Mouse (Mus musculus): ENCODE data around the gene Mrpl49. TPM values are rescaled to one million over a fixed set of nuclear protein-coding genes. Genes with fewer than 3 reads are reported as not detected.

The Mrpl49 gene
- polyA plus RNA-seq, 1 experiment from 2014 or later: 75.3 TPM

Small RNA genes within 50 kb of the gene (microRNA-seq; reads per million reads assigned to microRNA genes)
- 1.8 reads per million, percentile 23 among the genes with 10 or more reads in this experiment for gene Mir6988 (ENCODE audit: borderline number of aligned reads)

Other genes with a start within 250 kb of the Mrpl49 start
- gene Frmd8, start 182.5 kb downstream of the Mrpl49 start, polyA plus RNA-seq (2014; fragmentation: Nextera tagmentation; extraction: Ambion mirVana): 15.4 and 19.3 TPM in 2 replicates
- 2.1 and 2.3 TPM in 2 replicates for gene Slc25a45, start 180.0 kb downstream of the Mrpl49 start, polyA plus RNA-seq (2014; fragmentation: Nextera tagmentation; extraction: Ambion mirVana)
- 1.5 and 2.6 TPM in 2 replicates for gene Tigd3, start 163.6 kb downstream of the Mrpl49 start, polyA plus RNA-seq (2014; fragmentation: Nextera tagmentation; extraction: Ambion mirVana)
- gene Dpf2, start 144.8 kb downstream of the Mrpl49 start, polyA plus RNA-seq (2014; fragmentation: Nextera tagmentation; extraction: Ambion mirVana): 105 and 119 TPM in 2 replicates
- gene Cdc42ep2, start 133.0 kb downstream of the Mrpl49 start, polyA plus RNA-seq (2014; fragmentation: Nextera tagmentation; extraction: Ambion mirVana): 6.3 and 7.6 TPM in 2 replicates
- 58.9 and 59.2 TPM in 2 replicates for gene Pola2, start 93.6 kb downstream of the Mrpl49 start, polyA plus RNA-seq (2014; fragmentation: Nextera tagmentation; extraction: Ambion mirVana)
- not detected in 2 replicates for gene Slc22a20, start 71.6 kb downstream of the Mrpl49 start, polyA plus RNA-seq (2014; fragmentation: Nextera tagmentation; extraction: Ambion mirVana)
- gene Capn1, start 41.9 kb downstream of the Mrpl49 start, polyA plus RNA-seq (2014; fragmentation: Nextera tagmentation; extraction: Ambion mirVana): 7.7 and 8.5 TPM in 2 replicates
- gene Syvn1, start 11.2 kb downstream of the Mrpl49 start, polyA plus RNA-seq (2014; fragmentation: Nextera tagmentation; extraction: Ambion mirVana): 19.5 and 22.1 TPM in 2 replicates
- 586 and 633 TPM in 2 replicates for gene Fau, start 59 bp upstream of the Mrpl49 start, polyA plus RNA-seq (2014; fragmentation: Nextera tagmentation; extraction: Ambion mirVana)
- gene Znhit2, start 3.4 kb upstream of the Mrpl49 start, polyA plus RNA-seq (2014; fragmentation: Nextera tagmentation; extraction: Ambion mirVana): 27.1 and 27.5 TPM in 2 replicates
- gene Tm7sf2, start 10.6 kb upstream of the Mrpl49 start, polyA plus RNA-seq (2014; fragmentation: Nextera tagmentation; extraction: Ambion mirVana): 10.1 and 11.9 TPM in 2 replicates
- 38.9 and 43.7 TPM in 2 replicates for gene Vps51, start 19.4 kb upstream of the Mrpl49 start, polyA plus RNA-seq (2014; fragmentation: Nextera tagmentation; extraction: Ambion mirVana)
- gene Tmem262, start 22.2 kb upstream of the Mrpl49 start, polyA plus RNA-seq (2014; fragmentation: Nextera tagmentation; extraction: Ambion mirVana): not detected in 2 replicates
- 0.36 TPM in 1 of 2 replicates, not detected in the other for gene Gm28374, start 24.5 kb upstream of the Mrpl49 start, polyA plus RNA-seq (2014; fragmentation: Nextera tagmentation; extraction: Ambion mirVana)
- gene Zfpl1, start 27.2 kb upstream of the Mrpl49 start, polyA plus RNA-seq (2014; fragmentation: Nextera tagmentation; extraction: Ambion mirVana): 51.2 and 56.2 TPM in 2 replicates
- gene Cdca5, start 27.2 kb upstream of the Mrpl49 start, polyA plus RNA-seq (2014; fragmentation: Nextera tagmentation; extraction: Ambion mirVana): 31.1 and 33.4 TPM in 2 replicates
- 0.48 and 1.0 TPM in 2 replicates for gene AC131692.1, start 36.6 kb upstream of the Mrpl49 start, polyA plus RNA-seq (2014; fragmentation: Nextera tagmentation; extraction: Ambion mirVana)
- gene Naaladl1, start 48.0 kb upstream of the Mrpl49 start, polyA plus RNA-seq (2014; fragmentation: Nextera tagmentation; extraction: Ambion mirVana): 0.23 and 0.40 TPM in 2 replicates
- gene Sac3d1, start 60.9 kb upstream of the Mrpl49 start, polyA plus RNA-seq (2014; fragmentation: Nextera tagmentation; extraction: Ambion mirVana): 38.1 and 41.0 TPM in 2 replicates
- gene Snx15, start 70.5 kb upstream of the Mrpl49 start, polyA plus RNA-seq (2014; fragmentation: Nextera tagmentation; extraction: Ambion mirVana): 22.6 and 25.5 TPM in 2 replicates
- not detected in 2 replicates for gene Batf2, start 83.2 kb upstream of the Mrpl49 start, polyA plus RNA-seq (2014; fragmentation: Nextera tagmentation; extraction: Ambion mirVana)
- 61.8 and 73.8 TPM in 2 replicates for gene Arl2, start 83.8 kb upstream of the Mrpl49 start, polyA plus RNA-seq (2014; fragmentation: Nextera tagmentation; extraction: Ambion mirVana)
- gene Majin, start 126.6 kb upstream of the Mrpl49 start, polyA plus RNA-seq (2014; fragmentation: Nextera tagmentation; extraction: Ambion mirVana): not detected in 2 replicates
- gene Gpha2, start 168.6 kb upstream of the Mrpl49 start, polyA plus RNA-seq (2014; fragmentation: Nextera tagmentation; extraction: Ambion mirVana): 0.29 TPM in 1 of 2 replicates, not detected in the other
- 22.2 and 27.7 TPM in 2 replicates for gene Ppp2r5b, start 178.1 kb upstream of the Mrpl49 start, polyA plus RNA-seq (2014; fragmentation: Nextera tagmentation; extraction: Ambion mirVana)
- gene Atg2a, start 183.9 kb upstream of the Mrpl49 start, polyA plus RNA-seq (2014; fragmentation: Nextera tagmentation; extraction: Ambion mirVana): 6.1 and 8.4 TPM in 2 replicates
- gene Ehd1, start 218.9 kb upstream of the Mrpl49 start, polyA plus RNA-seq (2014; fragmentation: Nextera tagmentation; extraction: Ambion mirVana): 70.0 and 82.8 TPM in 2 replicates
- gene Cdc42bpg, start 248.7 kb upstream of the Mrpl49 start, polyA plus RNA-seq (2014; fragmentation: Nextera tagmentation; extraction: Ambion mirVana): 0.44 and 0.74 TPM in 2 replicates

Measured in heart, embryonic 11.5 days (tissue).